Mouse (Mus musculus): ENCODE results near the gene Prss48.

DNA sequence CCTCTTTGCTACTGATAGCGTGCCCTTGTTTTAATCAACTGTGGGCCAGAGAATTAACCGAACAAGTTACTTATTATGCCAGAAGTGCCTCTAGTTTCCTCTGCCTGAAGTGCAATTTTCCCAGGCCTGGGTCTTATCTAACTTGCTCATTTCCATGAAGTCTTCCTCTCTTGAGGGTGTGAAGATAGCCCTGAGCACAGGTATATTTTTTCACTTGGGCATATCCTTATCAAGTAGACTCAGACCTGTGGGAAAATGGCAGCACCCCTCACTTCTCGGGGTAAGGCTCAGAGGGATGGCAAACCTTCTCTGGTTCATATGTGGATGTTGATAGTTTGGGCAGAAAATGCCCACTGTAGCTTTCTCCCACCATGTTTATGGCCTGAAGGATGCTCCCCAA lies 1.0 kb downstream of the Prss48 start:
- TF ChIP-seq POLR2A (IDR thresholded peaks at IDR 0.05; ENCODE audit: control insufficient read depth, low read depth, low read length) (no peak), CTCF (IDR thresholded peaks at IDR 0.05; ENCODE audit: control insufficient read depth, insufficient read depth, insufficient replicate concordance, low read depth, low read length) (no peak)

Data from testis, adult 2 months (tissue).